Mouse (Mus musculus) layer of hippocampus, adult 9-10 months (tissue): ENCODE results near the gene Zc3h12a.

Experiments
- DNase-seq: peaks from one replicate; pipeline ENCODE4 v3.0.0; 2022; ENCODE audit warnings: low spot score

The Zc3h12a gene

GRCm38 (mm10) chr4:125144627-125145026 lies 17.0 kb upstream of the Zc3h12a start:
- no peak for DNase-seq

- DNase-seq = no peak
Observed at GRCm38 (mm10) chr4:125144211-125144610, 16.6 kb upstream of the Zc3h12a start.

- no peak for DNase-seq
Observed at GRCm38 (mm10) chr4:125138321-125138720, 10.7 kb upstream of the Zc3h12a start.

GRCm38 (mm10) chr4:125136303-125136888 lies 8.8 kb upstream of the Zc3h12a start:
- DNase-seq = no peak

GRCm38 (mm10) chr4:125135076-125135855 lies 7.6 kb upstream of the Zc3h12a start:
- DNase-seq = no peak

GRCm38 (mm10) chr4:125134631-125135030 lies 7.0 kb upstream of the Zc3h12a start:
- DNase-seq = no peak

- DNase-seq = no peak
Observed at GRCm38 (mm10) chr4:125134192-125134591, 6.6 kb upstream of the Zc3h12a start.

GRCm38 (mm10) chr4:125132394-125132793 lies 4.8 kb upstream of the Zc3h12a start:
- DNase-seq = no peak

- no peak for DNase-seq
Observed at GRCm38 (mm10) chr4:125131493-125131892, 3.9 kb upstream of the Zc3h12a start.

GRCm38 (mm10) chr4:125126761-125127160 lies 879 bp downstream of the Zc3h12a start:
- no peak for DNase-seq

GRCm38 (mm10) chr4:125126186-125126585 lies 1.5 kb downstream of the Zc3h12a start:
- no peak for DNase-seq

- no peak for DNase-seq
Observed at GRCm38 (mm10) chr4:125125361-125125921, 2.2 kb downstream of the Zc3h12a start.

- no peak for DNase-seq
Observed at GRCm38 (mm10) chr4:125124424-125125209, 3.0 kb downstream of the Zc3h12a start.

GRCm38 (mm10) chr4:125123279-125123671 lies 4.4 kb downstream of the Zc3h12a start:
- no peak for DNase-seq

GRCm38 (mm10) chr4:125122431-125123278 lies 5.0 kb downstream of the Zc3h12a start:
- no peak for DNase-seq

- no peak for DNase-seq
Observed at GRCm38 (mm10) chr4:125119721-125120120, 7.9 kb downstream of the Zc3h12a start.

GRCm38 (mm10) chr4:125119070-125119469 lies 8.6 kb downstream of the Zc3h12a start:
- DNase-seq = no peak

GRCm38 (mm10) chr4:125117902-125118320 lies 9.7 kb downstream of the Zc3h12a start:
- no peak for DNase-seq

- DNase-seq = no peak
Observed at GRCm38 (mm10) chr4:125116929-125117328, 10.7 kb downstream of the Zc3h12a start.

- no peak for DNase-seq
Observed at GRCm38 (mm10) chr4:125116090-125116861, 11.4 kb downstream of the Zc3h12a start.

- no peak for DNase-seq
Observed at GRCm38 (mm10) chr4:125115710-125116089, 11.9 kb downstream of the Zc3h12a start.
